Mouse (Mus musculus): ENCODE results near the gene Olfr789.
A peak's percentile ranks its signal among the peaks of the same experiment; 100 is the strongest.

The Olfr789 gene

GRCm38 (mm10) chr10:129484452-129484851 is at the start of gene Olfr789:
Olfr789 (plus strand) TSS chr10:129484752.
- DNase-seq (ENCODE audit: low read depth, low spot score): no peak

- no peak for DNase-seq (ENCODE audit: low read depth, low spot score)
Observed at GRCm38 (mm10) chr10:129461562-129461961, 23.0 kb upstream of the Olfr789 start, which contains the start of gene Olfr787. Olfr787 (plus strand) TSS chr10:129461862.

- DNase-seq (ENCODE audit: low read depth, low spot score): no peak
Observed at GRCm38 (mm10) chr10:129470698-129471097, 13.9 kb upstream of the Olfr789 start, which contains the start of gene Olfr788. Olfr788 (plus strand) TSS chr10:129470998.

- no peak for DNase-seq (ENCODE audit: low read depth, low spot score)
Observed at GRCm38 (mm10) chr10:129473256-129473655, 11.3 kb upstream of the Olfr789 start.

GRCm38 (mm10) chr10:129473723-129474122 is 10.8 kb upstream of the Olfr789 start:
- no peak for DNase-seq (ENCODE audit: low read depth, low spot score)

GRCm38 (mm10) chr10:129490101-129490500 is 5.5 kb downstream of the Olfr789 start:
- peak; percentile 81 for DNase-seq (ENCODE audit: low read depth, low spot score)

GRCm38 (mm10) chr10:129498192-129498591 is 13.6 kb downstream of the Olfr789 start, which contains the start of gene Olfr790:
Olfr790 (plus strand) TSS chr10:129498492.
- no peak for DNase-seq (ENCODE audit: low read depth, low spot score)

GRCm38 (mm10) chr10:129521492-129521891 is 36.9 kb downstream of the Olfr789 start, which contains the start of gene Olfr791:
Olfr791 (plus strand) TSS chr10:129521792.
- DNase-seq (ENCODE audit: low read depth, low spot score): no peak

GRCm38 (mm10) chr10:129538862-129539261 is 54.3 kb downstream of the Olfr789 start, which contains the start of gene Olfr792:
Olfr792 (plus strand) TSS chr10:129539162.
- no peak for DNase-seq (ENCODE audit: low read depth, low spot score)

All from telencephalon, adult 2 months (tissue).